Mouse (Mus musculus) heart, postnatal 10 days (tissue): Measurements from ENCODE around the gene Cped1. TPM values are rescaled to one million over a fixed set of nuclear protein-coding genes. Genes with fewer than 3 reads are reported as not detected.

Source experiments
- DNase-seq, 2 experiments: peaks; one replicate each; pipeline ENCODE4 v3.0.0; 2021
- intact Hi-C: fragments of 180-260 bp; cut with DNase I; formaldehyde crosslinking; loops from one replicate; pipeline ENCODE4 v1.15.1; 2025
- total RNA-seq, 2 experiments: library from RNA; stranded (reverse); gene quantifications; 2 replicates each; pipeline ENCODE4 v1.2.3; 2021

Gene Cped1
- total RNA-seq, 2 experiments from 2014 or later: 13.5 to 15.0 TPM

- DNase-seq: no peak
- intact Hi-C loops: no loop called here
Observed at GRCm38 (mm10) chr6:21998131-21998530, 12.4 kb downstream of the Cped1 start.

- intact Hi-C loops: no loop called here
- peak in 1 of 2 experiments; percentile 41 for DNase-seq
Observed at GRCm38 (mm10) chr6:21999025-21999424, 13.3 kb downstream of the Cped1 start.

GRCm38 (mm10) chr6:22000086-22000485, 14.4 kb downstream of the Cped1 start:
- intact Hi-C loops: loop anchor here (2.0 kb wide), 1 partner anchor 49 kb away; no protein-coding TSS in a partner anchor
- no peak for DNase-seq

- no peak for DNase-seq
- intact Hi-C loops: loop anchor here (2.0 kb wide), 1 partner anchor 48 kb away; no protein-coding TSS in a partner anchor
Observed at GRCm38 (mm10) chr6:22000881-22001280, 15.2 kb downstream of the Cped1 start.

- intact Hi-C loops: loop anchor here (2.0 kb wide), 1 partner anchor 47 kb away; no protein-coding TSS in a partner anchor
- DNase-seq: peak; percentile 78 to 85
Observed at GRCm38 (mm10) chr6:22001284-22001916, 15.7 kb downstream of the Cped1 start.

GRCm38 (mm10) chr6:22002521-22003199, 16.9 kb downstream of the Cped1 start:
- intact Hi-C loops: no loop called here
- DNase-seq: peak; percentile 68 to 76

GRCm38 (mm10) chr6:22003200-22003587, 17.5 kb downstream of the Cped1 start:
- intact Hi-C loops: no loop called here
- DNase-seq: peak; percentile 78 to 81

GRCm38 (mm10) chr6:22003959-22004543, 18.3 kb downstream of the Cped1 start:
- intact Hi-C loops: no loop called here
- no peak for DNase-seq

- no peak for DNase-seq
- intact Hi-C loops: no loop called here
Observed at GRCm38 (mm10) chr6:22008346-22008745, 22.6 kb downstream of the Cped1 start.

- DNase-seq: no peak
- intact Hi-C loops: no loop called here
Observed at GRCm38 (mm10) chr6:22010258-22010657, 24.5 kb downstream of the Cped1 start.

GRCm38 (mm10) chr6:22010761-22011281, 25.1 kb downstream of the Cped1 start:
- DNase-seq: no peak
- intact Hi-C loops: no loop called here

GRCm38 (mm10) chr6:22011546-22011945, 25.8 kb downstream of the Cped1 start:
- DNase-seq: no peak
- intact Hi-C loops: no loop called here

- intact Hi-C loops: no loop called here
- DNase-seq: no peak
Observed at GRCm38 (mm10) chr6:22012099-22012498, 26.4 kb downstream of the Cped1 start.

GRCm38 (mm10) chr6:22012501-22012900, 26.8 kb downstream of the Cped1 start:
- DNase-seq: no peak
- intact Hi-C loops: no loop called here

GRCm38 (mm10) chr6:22013394-22013793, 27.7 kb downstream of the Cped1 start:
- DNase-seq: no peak
- intact Hi-C loops: no loop called here

GRCm38 (mm10) chr6:22014291-22014911, 28.7 kb downstream of the Cped1 start:
- intact Hi-C loops: no loop called here
- DNase-seq: no peak

GRCm38 (mm10) chr6:22017631-22018030, 31.9 kb downstream of the Cped1 start:
- DNase-seq: no peak
- intact Hi-C loops: loop anchor here (2.0 kb wide), 1 partner anchor 31 kb away; no protein-coding TSS in a partner anchor

GRCm38 (mm10) chr6:22018768-22019445, 33.2 kb downstream of the Cped1 start:
- peak in 1 of 2 experiments; percentile 30 for DNase-seq
- intact Hi-C loops: loop anchor here (2.0 kb wide), 1 partner anchor 32 kb away; no protein-coding TSS in a partner anchor

- DNase-seq: peak; percentile 62 to 65
- intact Hi-C loops: loop anchor here (2.0 kb wide), 1 partner anchor 33 kb away; no protein-coding TSS in a partner anchor
Observed at GRCm38 (mm10) chr6:22019637-22020036, 33.9 kb downstream of the Cped1 start.

- DNase-seq: no peak
- intact Hi-C loops: no loop called here
Observed at GRCm38 (mm10) chr6:22020696-22021095, 35.0 kb downstream of the Cped1 start.
